Mouse (Mus musculus): ENCODE data around the gene Gna13.

Gna13 gene

GRCm38 (mm10) chr11:109349652-109350316, 12.8 kb upstream of the Gna13 start:
- DNase-seq (ENCODE audit: low spot score) = no peak

- no peak for DNase-seq (ENCODE audit: low spot score)
Measured at GRCm38 (mm10) chr11:109350317-109350714, 12.3 kb upstream of the Gna13 start.

GRCm38 (mm10) chr11:109351489-109351888, 11.1 kb upstream of the Gna13 start:
- DNase-seq (ENCODE audit: low spot score) = no peak

GRCm38 (mm10) chr11:109353391-109354235, 9.0 kb upstream of the Gna13 start:
- DNase-seq (ENCODE audit: low spot score) = no peak

GRCm38 (mm10) chr11:109354236-109354613, 8.4 kb upstream of the Gna13 start:
- no peak for DNase-seq (ENCODE audit: low spot score)

- DNase-seq (ENCODE audit: low spot score) = no peak
Measured at GRCm38 (mm10) chr11:109355771-109356388, 6.8 kb upstream of the Gna13 start.

GRCm38 (mm10) chr11:109357171-109357570, 5.5 kb upstream of the Gna13 start:
- DNase-seq (ENCODE audit: low spot score) = no peak

- DNase-seq (ENCODE audit: low spot score) = no peak
Measured at GRCm38 (mm10) chr11:109358549-109358948, 4.1 kb upstream of the Gna13 start.

GRCm38 (mm10) chr11:109359043-109359752, 3.4 kb upstream of the Gna13 start:
- peak; percentile 45 for DNase-seq (ENCODE audit: low spot score)

GRCm38 (mm10) chr11:109360102-109360501, 2.5 kb upstream of the Gna13 start:
- DNase-seq (ENCODE audit: low spot score) = no peak

- no peak for DNase-seq (ENCODE audit: low spot score)
Measured at GRCm38 (mm10) chr11:109360581-109361040, 2.0 kb upstream of the Gna13 start.

- DNase-seq (ENCODE audit: low spot score) = no peak
Measured at GRCm38 (mm10) chr11:109361241-109361630, 1.4 kb upstream of the Gna13 start.

GRCm38 (mm10) chr11:109361631-109362462, 784 bp upstream of the Gna13 start:
- DNase-seq (ENCODE audit: low spot score) = peak; percentile 52

- peak; percentile 42 for DNase-seq (ENCODE audit: low spot score)
Measured at GRCm38 (mm10) chr11:109363191-109364133, 831 bp downstream of the Gna13 start.

GRCm38 (mm10) chr11:109364337-109364736, 1.7 kb downstream of the Gna13 start:
- DNase-seq (ENCODE audit: low spot score) = no peak

GRCm38 (mm10) chr11:109364881-109365280, 2.2 kb downstream of the Gna13 start:
- DNase-seq (ENCODE audit: low spot score) = no peak

GRCm38 (mm10) chr11:109365818-109366217, 3.2 kb downstream of the Gna13 start:
- DNase-seq (ENCODE audit: low spot score) = no peak

GRCm38 (mm10) chr11:109366802-109367579, 4.4 kb downstream of the Gna13 start:
- DNase-seq (ENCODE audit: low spot score) = no peak

GRCm38 (mm10) chr11:109369026-109369637, 6.5 kb downstream of the Gna13 start:
- no peak for DNase-seq (ENCODE audit: low spot score)
